Mouse (Mus musculus) heart, postnatal 0 days (tissue): Measurements from ENCODE around the gene Camk2d.

Experiments used
- CTCF ChIP-seq: IDR thresholded peaks from 2 replicates; pipeline ENCODE4 v1.5.1; 2016; ENCODE audit warnings: antibody characterized with exemption, control low read depth, low read depth
- EP300 ChIP-seq: IDR thresholded peaks from 2 replicates; pipeline ENCODE4 v1.6.1; 2016; ENCODE audit warnings: antibody characterized with exemption, low read depth

DNA sequence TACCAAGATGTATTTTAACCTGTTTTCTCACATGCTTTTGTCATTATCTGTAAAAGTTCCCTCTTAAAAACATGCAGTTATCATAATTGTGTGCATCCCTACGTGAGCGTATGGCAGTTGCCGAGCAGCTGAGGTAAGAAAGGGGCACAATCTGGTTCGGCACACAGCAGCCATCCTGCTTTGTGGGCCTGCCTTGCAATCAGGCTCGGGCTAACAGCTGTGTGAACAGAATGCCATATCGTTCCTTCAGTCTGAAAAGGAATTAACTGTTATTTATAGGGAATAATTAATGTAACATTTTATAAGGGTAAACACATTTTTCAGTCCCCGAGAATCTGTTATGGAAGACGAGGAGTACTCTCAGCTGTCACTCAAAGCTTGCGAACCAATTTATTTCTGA, 129.5 kb downstream of the Camk2d start:
- TF ChIP-seq CTCF (no peak), EP300 (no peak)
